Mouse (Mus musculus) cerebellum, postnatal 25 days (tissue): ENCODE data around the gene Rfc1.
"Not testable (repeated sequence)": the region's sequence is repeated elsewhere in the genome, so short reads cannot be mapped to it uniquely, and the experiment has no call there.

ENCODE experiments used
- DNase-seq, 2 experiments: peaks; one replicate each; pipeline ENCODE4 v3.0.0; 2021; ENCODE audit warnings: mixed read lengths in 2 of 2

Gene Rfc1

GRCm38 (mm10) chr5:65335298-65336074, at the start of gene Rfc1:
Gene Rfc1, minus strand, starts transcription at chr5:65335670.
- DNase-seq = peak; percentile 90 to 92

- DNase-seq = no peak
These were observed 39.3 kb upstream of the Rfc1 start for GRCm38 (mm10) chr5:65374746-65375145.

GRCm38 (mm10) chr5:65371551-65371950, 36.1 kb upstream of the Rfc1 start:
- no peak for DNase-seq

- DNase-seq = no peak
These were observed 32.4 kb upstream of the Rfc1 start for GRCm38 (mm10) chr5:65367837-65368236.

- no peak for DNase-seq
These were observed 22.3 kb upstream of the Rfc1 start for GRCm38 (mm10) chr5:65357771-65358170.

- no peak for DNase-seq
These were observed 21.4 kb upstream of the Rfc1 start for GRCm38 (mm10) chr5:65356851-65357250.

- no peak for DNase-seq
These were observed 19.5 kb upstream of the Rfc1 start for GRCm38 (mm10) chr5:65354985-65355384.

GRCm38 (mm10) chr5:65354097-65354496, 18.6 kb upstream of the Rfc1 start:
- DNase-seq = no peak

- no peak for DNase-seq
These were observed 15.0 kb upstream of the Rfc1 start for GRCm38 (mm10) chr5:65350508-65350907.

- no peak for DNase-seq
These were observed 12.7 kb upstream of the Rfc1 start, which contains the start of gene Klb for GRCm38 (mm10) chr5:65348168-65348567. Gene Klb, plus strand, starts transcription at chr5:65348314.

- DNase-seq = no peak
These were observed 4.7 kb upstream of the Rfc1 start for GRCm38 (mm10) chr5:65340167-65340566.

GRCm38 (mm10) chr5:65338394-65338793, 2.9 kb upstream of the Rfc1 start:
- no peak for DNase-seq

GRCm38 (mm10) chr5:65336075-65336355, 545 bp upstream of the Rfc1 start:
- no peak for DNase-seq

GRCm38 (mm10) chr5:65334788-65335187, 682 bp downstream of the Rfc1 start:
- DNase-seq = no peak

- no peak for DNase-seq
These were observed 5.5 kb downstream of the Rfc1 start for GRCm38 (mm10) chr5:65329971-65330370.

- no peak for DNase-seq
These were observed 9.3 kb downstream of the Rfc1 start for GRCm38 (mm10) chr5:65326212-65326611.

- DNase-seq = no peak
These were observed 10.6 kb downstream of the Rfc1 start for GRCm38 (mm10) chr5:65324758-65325355.

GRCm38 (mm10) chr5:65324271-65324670, 11.2 kb downstream of the Rfc1 start:
- peak; percentile 56 to 78 for DNase-seq

GRCm38 (mm10) chr5:65322165-65322564, 13.3 kb downstream of the Rfc1 start:
- DNase-seq = no peak

- DNase-seq = no peak
These were observed 16.3 kb downstream of the Rfc1 start for GRCm38 (mm10) chr5:65319176-65319575.

- no peak for DNase-seq
These were observed 26.6 kb downstream of the Rfc1 start for GRCm38 (mm10) chr5:65308866-65309265.

GRCm38 (mm10) chr5:65308208-65308607, 27.3 kb downstream of the Rfc1 start:
- no peak for DNase-seq

- no peak for DNase-seq
These were observed 30.0 kb downstream of the Rfc1 start for GRCm38 (mm10) chr5:65305516-65305915.

- no peak for DNase-seq
These were observed 35.3 kb downstream of the Rfc1 start for GRCm38 (mm10) chr5:65300121-65300520.

GRCm38 (mm10) chr5:65299623-65300022, 35.8 kb downstream of the Rfc1 start:
- not testable (repeated sequence) for DNase-seq
